Mouse (Mus musculus) mouse trophoblast stem cell (cell line): ENCODE results near the gene Foxp4.
"Not testable (repeated sequence)": the region's sequence is repeated elsewhere in the genome, so short reads cannot be mapped to it uniquely, and the experiment has no call there.

Source experiments
- in situ Hi-C, 2 experiments: fragments of 300-500 bp; cut with MseI, MboI; formaldehyde crosslinking; loops; 2 replicates in 1 of 2; 3 replicates in 1 of 2; pipeline ENCODE4 v1.15.1; 2025

The Foxp4 gene

DNA sequence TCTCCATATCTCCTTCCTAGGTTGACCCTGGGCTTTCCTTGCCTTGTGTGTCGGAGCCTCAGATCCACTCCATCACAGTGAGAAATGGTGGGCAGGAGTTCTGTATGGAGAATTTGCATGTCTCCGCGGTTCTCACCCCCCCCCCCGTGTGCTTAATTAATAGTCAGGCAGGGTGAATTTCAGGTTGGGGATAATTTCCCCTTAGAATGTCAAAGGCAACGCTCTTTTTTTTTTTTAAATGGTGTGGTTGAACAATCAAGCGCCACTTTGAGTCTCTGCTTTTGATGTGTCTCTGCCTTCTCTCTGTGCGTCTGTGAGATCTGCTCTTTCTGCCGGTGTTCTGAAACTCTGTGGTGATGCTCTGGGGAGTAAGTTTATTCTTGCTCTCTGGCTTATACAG, 69.5 kb downstream of the Foxp4 start:
- in situ Hi-C loops = no loop called here

DNA sequence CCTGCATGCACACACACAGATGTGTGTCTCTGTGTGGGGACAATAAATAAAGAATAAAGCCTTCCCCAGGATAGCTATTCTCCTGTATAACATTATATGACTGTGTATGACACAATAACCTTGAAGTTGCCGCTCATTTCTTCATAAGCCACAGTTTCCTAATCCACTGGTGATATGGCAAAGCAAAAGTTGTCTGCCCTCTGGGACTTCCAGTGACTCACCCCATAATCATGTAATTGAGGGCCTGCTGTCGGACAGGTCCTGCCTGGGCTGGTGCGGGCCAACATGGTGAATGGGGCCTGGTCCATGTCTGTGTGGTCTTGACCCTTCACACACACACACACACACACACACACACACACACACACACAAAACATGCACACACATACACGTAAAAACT, 70.7 kb downstream of the Foxp4 start:
- in situ Hi-C loops = no loop called here

GRCm38 (mm10) chr17:47853336-47853735, 71.1 kb downstream of the Foxp4 start:
- in situ Hi-C loops = no loop called here

DNA sequence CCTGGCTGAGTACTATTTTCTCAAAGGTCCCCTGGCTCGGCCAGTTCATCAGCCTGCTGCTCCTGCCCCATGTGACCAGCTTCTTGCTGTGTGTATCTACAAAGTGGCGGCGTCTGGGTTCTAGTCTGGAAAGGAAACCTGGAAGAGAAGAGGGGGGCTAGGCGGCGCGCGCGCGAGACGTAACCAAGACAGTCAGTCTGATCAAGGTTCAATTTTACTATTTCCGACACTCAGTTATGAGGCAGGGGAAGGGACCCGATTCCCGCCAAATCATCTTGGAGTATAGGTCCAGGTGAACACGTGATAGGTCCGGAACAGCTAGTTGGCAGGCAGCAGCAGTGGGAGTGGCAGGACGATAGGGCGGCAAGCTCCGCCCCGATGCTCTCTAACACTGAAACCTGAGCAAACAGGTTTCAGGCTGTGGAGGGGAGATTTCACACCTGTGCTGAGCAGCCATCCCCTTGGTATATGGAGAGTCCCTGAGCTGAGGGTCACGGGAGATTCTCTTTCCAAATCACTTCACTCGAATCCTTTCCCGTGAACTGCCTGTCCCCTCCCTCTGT, 72.6 kb downstream of the Foxp4 start:
- in situ Hi-C loops = not testable (repeated sequence)

DNA sequence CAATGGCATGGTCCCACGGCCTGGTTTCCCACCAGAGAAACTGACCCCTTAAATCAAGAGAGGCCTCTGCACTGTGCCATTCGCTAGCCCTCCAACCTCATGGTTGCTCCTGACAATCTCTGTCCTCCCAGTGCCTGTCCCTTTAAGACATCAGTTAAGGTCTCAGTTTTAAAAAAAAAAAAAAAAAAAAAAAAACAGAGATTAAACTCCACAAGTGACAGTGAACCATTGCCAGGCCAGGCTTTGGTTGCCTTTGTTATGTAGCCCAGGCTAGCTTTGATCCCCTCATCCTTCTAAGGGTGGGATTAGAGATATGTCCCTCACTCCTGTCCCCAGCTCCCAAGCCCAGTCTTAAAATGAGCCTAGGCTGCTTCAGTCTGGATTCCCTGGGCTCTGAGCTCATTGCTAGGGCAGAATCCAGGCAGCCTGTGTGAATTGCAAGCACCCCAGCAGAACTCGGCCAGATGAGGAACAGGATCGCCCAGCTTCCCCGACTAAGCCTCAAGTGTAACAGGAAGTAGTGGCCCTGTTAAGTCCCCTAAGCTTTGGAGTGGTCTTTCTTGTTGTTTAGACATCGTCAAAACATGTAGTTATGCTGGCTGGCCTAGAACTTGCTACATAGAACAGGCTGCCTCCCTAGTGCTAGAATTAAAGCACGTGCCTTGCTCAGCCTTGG, 73.7 kb downstream of the Foxp4 start:
- in situ Hi-C loops = no loop called here

- in situ Hi-C loops = no loop called here
These were observed 74.4 kb downstream of the Foxp4 start for GRCm38 (mm10) chr17:47850035-47850434.

- in situ Hi-C loops = no loop called here
These were observed 76.5 kb downstream of the Foxp4 start for GRCm38 (mm10) chr17:47847985-47848384.

DNA sequence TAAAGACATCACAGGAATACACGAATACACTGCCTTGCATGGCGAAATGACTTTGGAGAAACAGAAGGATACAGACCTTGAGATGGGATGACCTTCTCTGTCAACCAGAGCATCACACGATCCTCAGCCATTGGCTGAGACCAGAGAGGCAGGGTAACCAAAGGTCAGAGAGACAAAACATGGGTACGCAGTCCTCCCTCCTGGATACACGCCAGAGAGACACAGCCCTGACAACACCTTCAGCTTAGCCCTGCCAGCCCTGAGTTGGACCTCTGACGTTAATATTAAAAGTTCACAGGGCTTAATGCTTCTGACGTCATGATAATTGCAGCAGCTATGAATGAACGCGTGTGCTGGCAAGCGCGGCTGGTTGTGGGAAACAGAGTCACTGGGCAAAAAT, 78.8 kb downstream of the Foxp4 start:
- in situ Hi-C loops = no loop called here

DNA sequence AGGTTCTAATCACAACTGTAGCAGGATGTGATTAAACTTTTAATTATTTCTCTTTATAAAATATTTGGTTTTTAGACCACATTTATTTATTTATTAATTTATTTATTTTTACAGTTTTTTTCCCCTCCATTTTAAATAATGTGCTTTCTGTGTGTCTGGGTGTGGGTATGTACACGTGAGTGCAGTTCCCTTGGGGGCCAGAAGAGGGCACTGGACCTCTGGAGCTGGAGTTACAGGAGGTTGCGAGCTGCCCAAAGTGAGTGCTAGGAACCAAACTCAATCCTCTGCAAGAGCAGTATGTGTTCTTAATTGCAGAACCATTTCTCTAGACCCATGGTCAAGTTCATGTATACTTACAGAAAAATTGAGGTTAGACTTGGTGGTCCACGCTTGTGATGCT, 81.0 kb downstream of the Foxp4 start:
- in situ Hi-C loops = no loop called here

GRCm38 (mm10) chr17:47841931-47842623, 82.4 kb downstream of the Foxp4 start:
- in situ Hi-C loops = no loop called here

DNA sequence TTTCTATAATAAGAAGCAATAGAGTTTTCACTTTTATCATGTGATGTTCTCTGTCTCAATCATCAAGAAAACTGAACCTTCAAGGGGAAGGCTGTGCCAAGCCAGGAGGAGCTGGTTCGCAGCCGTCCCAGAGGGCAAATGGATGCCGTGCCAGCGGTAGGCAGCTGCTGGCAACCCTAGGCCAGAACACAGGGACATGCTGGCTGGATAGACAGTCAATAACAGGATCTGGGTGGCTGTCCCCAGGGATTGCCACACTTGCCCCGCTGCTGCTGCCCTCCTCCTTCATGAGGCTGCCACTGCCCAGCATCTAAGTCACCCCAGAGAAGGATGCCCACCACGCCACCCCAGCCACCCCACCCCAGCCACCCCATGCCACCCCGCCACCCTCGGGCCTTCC, 82.9 kb downstream of the Foxp4 start:
- in situ Hi-C loops = no loop called here

- in situ Hi-C loops = no loop called here
These were observed 86.6 kb downstream of the Foxp4 start for GRCm38 (mm10) chr17:47837808-47838207.

GRCm38 (mm10) chr17:47834482-47834767, 90.0 kb downstream of the Foxp4 start, which contains the start of gene Mdfi:
TSS of gene Mdfi (minus strand) at chr17:47834691.
- in situ Hi-C loops = no loop called here

GRCm38 (mm10) chr17:47833628-47834481, 90.6 kb downstream of the Foxp4 start:
- in situ Hi-C loops = no loop called here

DNA sequence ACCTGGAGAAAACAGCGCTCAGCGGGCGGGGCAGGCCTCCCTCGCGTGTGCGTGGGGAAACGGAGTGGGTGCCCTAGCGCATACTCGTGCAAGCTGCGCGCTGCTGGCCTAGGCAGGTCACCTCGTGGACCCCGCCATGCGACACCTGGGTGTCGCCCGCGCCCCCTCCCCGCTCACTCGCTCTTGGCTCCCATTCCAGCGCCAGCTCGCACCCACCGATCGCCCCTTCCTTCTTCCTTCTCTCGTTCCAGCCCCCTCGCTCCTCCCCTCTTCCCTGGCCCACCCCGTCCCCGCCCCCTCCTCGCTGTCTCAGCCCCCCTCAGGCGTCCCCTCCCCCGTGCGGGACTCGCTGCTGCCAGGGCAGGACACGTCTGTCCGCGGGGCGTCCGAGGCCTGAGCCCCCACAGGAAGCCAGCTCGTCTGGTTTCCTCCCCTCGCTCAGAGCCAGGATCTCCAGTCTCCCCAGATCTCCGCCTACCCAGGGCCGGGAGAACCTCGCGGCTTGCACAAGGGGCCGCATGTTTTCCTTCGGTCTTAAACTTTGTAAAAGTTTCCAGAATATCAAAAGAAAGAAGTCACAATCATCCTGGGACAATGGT, 91.3 kb downstream of the Foxp4 start:
- in situ Hi-C loops = no loop called here

DNA sequence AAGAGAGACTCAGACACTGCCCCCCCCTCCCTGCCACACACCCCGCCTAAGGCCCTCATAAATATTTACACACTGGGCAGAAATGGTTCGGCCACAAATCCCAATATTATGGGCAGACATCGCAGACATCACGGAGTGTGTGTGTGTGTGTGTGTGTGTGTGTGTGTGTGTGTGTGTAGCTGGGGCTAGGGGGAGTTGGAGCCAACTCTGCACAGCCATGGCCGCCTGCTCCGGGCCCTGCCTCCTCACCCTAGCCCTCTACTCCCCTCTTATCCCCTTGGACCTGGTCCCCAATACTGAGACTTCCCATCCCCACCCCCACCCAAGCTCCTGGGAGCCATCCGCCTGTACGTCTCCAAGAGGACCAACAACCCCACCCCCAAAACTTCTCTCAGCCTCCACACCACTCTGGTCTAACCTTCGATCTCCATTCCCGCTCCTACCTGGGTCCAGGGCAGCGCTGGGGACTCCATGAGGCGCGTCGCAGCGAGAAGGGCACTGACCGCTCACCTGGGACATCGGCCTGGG, 91.9 kb downstream of the Foxp4 start:
- in situ Hi-C loops = no loop called here

DNA sequence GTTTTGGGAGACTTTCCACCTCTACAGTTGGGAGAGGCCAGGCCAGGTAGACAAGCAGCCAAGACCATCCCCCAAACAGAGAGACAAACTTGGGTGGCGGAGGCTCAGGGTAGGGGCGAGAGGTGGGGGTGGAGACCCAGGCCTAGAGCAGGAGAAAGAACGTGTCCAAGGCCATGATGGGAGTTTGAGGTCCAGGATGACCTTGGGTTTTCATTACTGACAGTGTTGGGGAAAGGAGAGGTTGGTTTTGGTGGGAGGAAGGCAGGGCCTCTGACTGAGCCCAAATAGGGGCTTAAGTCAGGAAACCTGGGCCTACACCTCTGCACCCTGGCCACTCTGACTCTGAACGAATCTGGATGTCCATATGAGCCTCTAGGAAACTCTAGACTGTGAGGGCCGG, 92.7 kb downstream of the Foxp4 start:
- in situ Hi-C loops = no loop called here

DNA sequence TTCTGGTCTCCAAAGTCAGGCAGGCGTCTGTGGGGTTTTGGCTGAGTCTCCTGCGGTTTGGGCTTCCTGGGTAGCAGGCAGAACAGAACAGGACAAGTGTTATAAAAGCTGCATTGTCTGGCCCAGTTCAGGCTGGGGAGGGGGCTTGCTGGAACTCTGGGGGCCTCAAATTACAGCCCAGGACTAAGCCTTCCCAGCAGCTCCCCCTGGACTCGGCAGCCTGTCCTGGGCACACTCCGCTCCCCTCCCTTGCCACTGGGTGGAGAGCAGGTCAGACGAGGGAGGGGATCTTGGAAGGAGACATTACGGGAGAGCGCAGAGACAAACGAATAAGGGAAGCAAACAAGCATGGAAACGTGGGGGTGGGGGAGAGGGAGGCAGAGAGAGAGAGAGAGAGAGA, 93.3 kb downstream of the Foxp4 start:
- in situ Hi-C loops = no loop called here

- in situ Hi-C loops = no loop called here
These were observed 103.1 kb downstream of the Foxp4 start for GRCm38 (mm10) chr17:47821339-47821738.

DNA sequence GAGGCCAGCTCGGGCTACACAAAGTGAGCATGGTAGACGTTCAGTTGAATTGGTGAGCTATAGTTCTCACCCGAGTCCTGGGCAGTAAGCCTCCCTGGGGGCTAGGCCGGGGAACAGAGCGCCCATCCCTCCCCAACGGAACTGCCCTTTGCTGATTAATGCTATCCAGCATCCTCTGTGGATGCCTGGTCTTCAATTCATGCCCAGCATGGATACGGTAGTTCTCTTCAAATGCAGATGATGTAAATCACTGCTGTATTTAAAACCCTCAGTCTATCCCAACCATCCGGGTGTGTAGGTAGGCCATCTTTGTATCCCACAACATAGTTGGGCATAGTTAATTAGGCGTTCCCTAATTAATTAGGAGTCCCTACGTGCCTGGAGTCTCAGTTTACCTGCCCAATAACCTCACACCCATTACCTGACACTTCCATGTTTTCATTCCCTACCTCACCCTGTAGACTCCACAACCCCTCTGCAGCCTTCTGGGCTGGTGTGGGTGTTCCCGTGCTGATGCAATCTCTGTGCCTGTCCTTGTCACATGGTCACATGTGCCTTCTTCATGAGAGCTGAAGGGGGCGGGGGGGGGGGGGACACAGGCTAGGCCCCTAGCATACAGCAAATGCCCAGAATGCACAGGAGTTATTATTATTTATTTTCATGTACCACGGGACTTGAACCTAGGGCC, 106.3 kb downstream of the Foxp4 start:
- in situ Hi-C loops = no loop called here
